ENCODE assay signal across 7 mouse cellular contexts in the genomic region with DNA sequence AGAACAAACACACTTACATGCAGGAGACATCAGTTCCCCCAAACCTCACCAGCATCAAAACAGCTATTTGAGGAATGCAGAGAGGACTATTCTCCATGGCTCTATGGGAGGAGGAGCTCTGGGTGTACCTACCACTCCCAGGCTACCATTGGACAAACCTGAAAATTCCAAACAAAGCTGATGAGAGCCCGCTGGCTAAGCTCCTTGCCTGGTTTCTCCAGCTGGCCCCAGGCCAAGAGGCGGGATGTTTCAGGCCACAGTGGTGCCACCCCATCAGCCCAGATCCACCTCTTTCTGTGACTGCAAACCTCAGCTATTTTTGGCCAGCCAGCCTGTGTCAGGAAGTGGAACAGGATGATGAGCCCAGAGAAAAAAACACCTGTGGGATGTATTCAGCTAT. TPM values are rescaled to one million over a fixed set of nuclear protein-coding genes. Genes with fewer than 3 reads are reported as not detected.
DNase-seq lines count a peak whose midpoint lies in the region; ATAC-seq lines count a peak whose summit lies in the region.

No protein-coding gene starts in this region.

- H3K9ac ChIP-seq in heart, embryonic 13.5 days, result 0 out of 2 replicates have a peak overlapping the region, but pooled peaks have one; percentile 5
- no peak overlapping the region for H3K9ac ChIP-seq in liver, embryonic 15.5 days
- no peak overlapping the region for H3K9ac ChIP-seq in stomach, embryonic 16.5 days (ENCODE audit: low read length)

- ATAC-seq in heart, embryonic 13.5 days (ENCODE audit: extremely low read depth, insufficient number of reproducible peaks, low FRiP score, low TSS enrichment), result peak; percentile 69
- peak; percentile 49 for ATAC-seq in liver, embryonic 15.5 days (ENCODE audit: insufficient read depth)
- ATAC-seq in stomach, embryonic 16.5 days (ENCODE audit: insufficient read depth, low FRiP score), result peak; percentile 57; the same call in 1 of the 2 replicates

- peak overlapping the region; percentile 27 for H3K4me2 ChIP-seq in heart, embryonic 13.5 days
- H3K4me2 ChIP-seq in liver, embryonic 15.5 days, result no peak overlapping the region
- no peak overlapping the region for H3K4me2 ChIP-seq in stomach, embryonic 16.5 days (ENCODE audit: low read depth, low read length)

- WGBS in heart, embryonic 13.5 days, result 14% methylated on average over 2 of the region's 2 CpGs
- 38% methylated on average over 2 of the region's 2 CpGs for WGBS in liver, embryonic 15.5 days (ENCODE audit: insufficient replicate concordance)
- 13% methylated on average over 2 of the region's 2 CpGs for WGBS in stomach, embryonic 16.5 days

- peaks cover 35% of the 10 kb centered on the region for H3K4me1 ChIP-seq in brown adipose tissue, adult 24 weeks (ENCODE audit: control insufficient read depth, insufficient read depth, insufficient read length, low read length)
- H3K4me1 ChIP-seq in heart, embryonic 13.5 days, result peaks cover 30% of the 10 kb centered on the region
- peaks cover 28% of the 10 kb centered on the region for H3K4me1 ChIP-seq in liver, embryonic 15.5 days (replicated peaks)
- H3K4me1 ChIP-seq in stomach, embryonic 16.5 days (ENCODE audit: control insufficient read depth, insufficient read depth, low read length), result peaks cover 21% of the 10 kb centered on the region

- H3K4me3 ChIP-seq in brown adipose tissue, adult 24 weeks (ENCODE audit: insufficient read depth, low read depth, low read length), result no peak overlapping the region
- H3K4me3 ChIP-seq in heart, embryonic 13.5 days, result no peak overlapping the region
- H3K4me3 ChIP-seq in liver, embryonic 15.5 days (replicated peaks), result no peak overlapping the region
- H3K4me3 ChIP-seq in stomach, embryonic 16.5 days (replicated peaks; ENCODE audit: low read length), result no peak overlapping the region

- DNase-seq in right cerebral cortex, postnatal 14 days, result peak; percentile 24
- no peak for DNase-seq in right cerebral cortex, postnatal 36 days (ENCODE audit: low spot score in 2 of 2)
- DNase-seq in spleen, postnatal 14 days (ENCODE audit: low spot score in 2 of 2), result no peak

- no peaks in the 10 kb centered on the region for H3K27me3 ChIP-seq in heart, embryonic 13.5 days (replicated peaks)
- H3K27me3 ChIP-seq in liver, embryonic 15.5 days, result peaks cover 14% of the 10 kb centered on the region; the same call in 1 of the 2 replicates
- H3K27me3 ChIP-seq in stomach, embryonic 16.5 days (ENCODE audit: control insufficient read depth, insufficient read depth, low read length), result no peaks in the 10 kb centered on the region

- no peaks in the 10 kb centered on the region for H3K9me3 ChIP-seq in heart, embryonic 13.5 days
- H3K9me3 ChIP-seq in liver, embryonic 15.5 days (replicated peaks), result no peaks in the 10 kb centered on the region
- no peaks in the 10 kb centered on the region for H3K9me3 ChIP-seq in stomach, embryonic 16.5 days (replicated peaks; ENCODE audit: control insufficient read depth, low read length)

- H3K36me3 ChIP-seq in heart, embryonic 13.5 days, result no peaks in the 10 kb centered on the region
- no peaks in the 10 kb centered on the region for H3K36me3 ChIP-seq in liver, embryonic 15.5 days (replicated peaks)
- H3K36me3 ChIP-seq in stomach, embryonic 16.5 days (ENCODE audit: control insufficient read depth, insufficient read depth, low read length), result no peaks in the 10 kb centered on the region

- H3K27ac ChIP-seq in brown adipose tissue, adult 24 weeks (replicated peaks; ENCODE audit: low read depth, low read length), result peak overlapping the region; percentile 82
- H3K27ac ChIP-seq in heart, embryonic 13.5 days (replicated peaks), result peak overlapping the region; percentile 85
- H3K27ac ChIP-seq in liver, embryonic 15.5 days (replicated peaks), result no peak overlapping the region
- no peak overlapping the region for H3K27ac ChIP-seq in stomach, embryonic 16.5 days (ENCODE audit: low read length)

RNA-seq across cellular contexts. Expression of a gene that starts 33.0 kb away (rescaled TPM):
- 311 and 482 TPM in 2 replicates for polyA plus RNA-seq in brown adipose tissue, adult 24 weeks (2012; ENCODE audit: insufficient read depth, insufficient read length, missing spikeins)
- polyA plus RNA-seq in heart, embryonic 13.5 days (2015; fragmentation: Nextera tagmentation; extraction: Ambion mirVana), result 26.7 and 29.0 TPM in 2 replicates
- polyA plus RNA-seq in liver, embryonic 15.5 days (2015; fragmentation: Nextera tagmentation; extraction: Ambion mirVana), result 62.2 and 67.6 TPM in 2 replicates
- polyA plus RNA-seq in stomach, embryonic 16.5 days (2015; fragmentation: Nextera tagmentation; extraction: Ambion mirVana), result 102 and 103 TPM in 2 replicates

Comparison
In these comparisons a context has a peak if more than half of its experiments do, and no peak if none do; other contexts are left out.
1. H3K27ac ChIP-seq: peak in brown adipose tissue, adult 24 weeks (single experiment) and heart, embryonic 13.5 days (single experiment); none in liver, embryonic 15.5 days (single experiment) and stomach, embryonic 16.5 days (single experiment).
2. Peak in every context shown above with its lines, with median percentiles within 50 percentile points of each other: ATAC-seq.